Mouse (Mus musculus): ENCODE results near the gene Ppp1r14c. TPM values are rescaled to one million over a fixed set of nuclear protein-coding genes. Genes with fewer than 3 reads are reported as not detected.

Ppp1r14c gene
- not detected in 2 replicates for total RNA-seq (2014; rRNA removed)
- polyA plus RNA-seq (2012; rRNA removed) = not detected in 2 replicates

DNA sequence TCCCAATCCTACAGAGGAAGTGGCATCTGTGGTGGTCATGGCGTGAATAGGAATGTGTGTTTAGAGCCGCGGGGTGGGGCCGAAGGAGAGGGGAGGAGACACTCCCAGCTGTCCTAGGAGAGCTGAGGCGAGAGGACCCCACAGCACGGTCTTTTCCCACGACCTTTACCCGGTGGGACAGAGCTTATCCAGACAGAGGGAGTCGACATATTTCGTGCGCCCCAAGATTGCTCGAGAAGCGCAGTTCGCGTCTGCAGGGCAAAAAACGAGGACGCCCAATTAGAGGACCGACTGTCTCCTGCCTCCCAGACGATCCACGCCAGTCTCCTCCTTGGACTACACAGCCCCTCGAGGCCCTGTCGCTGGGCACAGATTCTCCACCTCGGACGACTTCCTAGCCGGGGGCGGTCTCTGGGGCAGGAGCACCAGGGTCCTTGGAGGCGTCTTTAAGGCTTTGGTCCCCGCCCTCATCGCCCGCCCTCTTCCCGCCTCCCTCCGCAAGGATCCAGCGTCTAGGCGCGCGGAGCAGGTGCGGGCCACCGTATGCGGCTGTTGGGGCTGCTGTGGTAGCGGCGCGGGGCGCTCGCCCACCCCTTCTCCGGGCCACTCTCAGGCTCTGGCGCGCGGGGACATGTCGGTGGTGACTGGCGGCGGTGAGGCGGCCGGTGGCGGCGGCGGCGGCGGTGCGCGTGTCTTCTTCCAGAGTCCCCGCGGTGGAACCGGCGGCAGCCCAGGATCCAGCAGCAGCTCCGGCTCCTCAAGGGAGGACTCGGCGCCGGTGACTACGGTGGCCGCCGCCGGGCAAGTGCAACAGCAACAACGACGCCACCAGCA, at the start of gene Ppp1r14c:
Gene Ppp1r14c (plus strand): TSS at position 22 of the 834 bp plus-strand sequence.
- H3K4me1 ChIP-seq (ENCODE audit: control insufficient read depth, insufficient read depth, low read length) = no peaks in the 10 kb centered on the region
- peak within 1 kb of the TSS; percentile 26; the same call in 1 of the 2 replicates for H3K4me3 ChIP-seq (ENCODE audit: insufficient read depth, low read depth, low read length)
- peaks cover 9% of the 10 kb centered on the region for H3K27me3 ChIP-seq (ENCODE audit: control insufficient read depth, insufficient read depth, low read length)
- H3K79me2 ChIP-seq (ENCODE audit: control insufficient read depth, insufficient read depth, low read length) = no peaks in the 10 kb centered on the region
- no peak within 1 kb of the TSS for H3K27ac ChIP-seq (replicated peaks; ENCODE audit: insufficient read depth, low read depth, low read length)
- no peak for TF ChIP-seq POLR2A (IDR thresholded peaks at IDR 0.05; ENCODE audit: extremely low read depth, insufficient read depth, low read length)
- no peak for TF ChIP-seq CTCF (IDR thresholded peaks at IDR 0.05; ENCODE audit: low read depth, low read length)
- 1% methylated on average over 74 of the region's 74 CpGs for WGBS
- H3K9ac ChIP-seq (ENCODE audit: low read depth, low read length) = no peak within 1 kb of the TSS
- no peaks in the 10 kb centered on the region for H3K36me3 ChIP-seq (ENCODE audit: control insufficient read depth, insufficient read depth, low read length)
- no peak for DNase-seq (ENCODE audit: extremely low read depth, low read depth, low spot score)

DNA sequence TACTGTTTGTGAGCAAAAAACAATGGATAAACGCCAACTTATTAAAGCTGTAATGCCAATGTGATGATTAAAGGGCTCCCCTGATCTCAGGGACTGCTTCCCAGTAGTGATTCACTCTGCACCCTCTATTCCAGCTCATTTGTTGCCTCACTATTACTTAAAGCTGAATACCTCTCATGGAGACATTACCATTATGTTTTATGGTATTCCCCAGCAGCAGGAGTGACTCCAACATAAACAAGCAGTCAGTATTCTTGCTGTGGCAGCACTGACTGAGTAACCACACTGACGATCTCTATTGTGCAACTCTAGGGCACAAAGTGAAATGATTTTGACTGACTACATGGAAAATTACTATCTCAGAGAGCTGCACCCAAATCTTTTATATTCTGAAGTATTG, 44.5 kb upstream of the Ppp1r14c start:
- no peak overlapping the region for H3K9ac ChIP-seq (ENCODE audit: low read depth, low read length)
- H3K4me1 ChIP-seq (ENCODE audit: control insufficient read depth, insufficient read depth, low read length) = no peaks in the 10 kb centered on the region
- no peak for TF ChIP-seq CTCF (IDR thresholded peaks at IDR 0.05; ENCODE audit: low read depth, low read length)
- TF ChIP-seq POLR2A (IDR thresholded peaks at IDR 0.05; ENCODE audit: extremely low read depth, insufficient read depth, low read length) = no peak
- no peaks in the 10 kb centered on the region for H3K27me3 ChIP-seq (ENCODE audit: control insufficient read depth, insufficient read depth, low read length)
- 79% methylated on average over 2 of the region's 2 CpGs for WGBS
- DNase-seq (ENCODE audit: extremely low read depth, low read depth, low spot score) = no peak
- H3K79me2 ChIP-seq (ENCODE audit: control insufficient read depth, insufficient read depth, low read length) = no peaks in the 10 kb centered on the region
- no peak overlapping the region for H3K4me3 ChIP-seq (ENCODE audit: insufficient read depth, low read depth, low read length)
- no peak overlapping the region for H3K27ac ChIP-seq (replicated peaks; ENCODE audit: insufficient read depth, low read depth, low read length)
- no peaks in the 10 kb centered on the region for H3K36me3 ChIP-seq (ENCODE audit: control insufficient read depth, insufficient read depth, low read length)

DNA sequence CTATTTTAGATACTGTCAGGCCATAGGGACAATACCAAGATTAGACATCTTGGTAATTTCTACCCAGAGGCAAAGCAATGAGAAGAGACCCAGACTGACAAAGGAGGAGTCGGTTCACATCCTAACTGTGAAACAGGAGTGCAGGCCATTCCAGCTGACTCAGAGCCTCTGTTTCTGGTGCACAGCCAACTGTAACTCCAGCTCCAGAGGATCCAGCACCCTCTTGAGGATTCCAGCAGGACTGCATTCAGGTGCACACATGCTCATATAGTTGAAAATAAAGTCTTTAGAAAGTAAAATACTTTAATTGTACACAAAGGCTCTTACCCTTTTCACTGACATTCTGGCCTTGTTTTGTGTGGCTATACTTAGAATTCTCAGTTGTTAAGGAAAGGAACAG, 40.4 kb upstream of the Ppp1r14c start:
- H3K27me3 ChIP-seq (ENCODE audit: control insufficient read depth, insufficient read depth, low read length) = no peaks in the 10 kb centered on the region
- no peaks in the 10 kb centered on the region for H3K79me2 ChIP-seq (ENCODE audit: control insufficient read depth, insufficient read depth, low read length)
- TF ChIP-seq CTCF (IDR thresholded peaks at IDR 0.05; ENCODE audit: low read depth, low read length) = peak; percentile 60
- no peak for TF ChIP-seq POLR2A (IDR thresholded peaks at IDR 0.05; ENCODE audit: extremely low read depth, insufficient read depth, low read length)
- no peak overlapping the region for H3K27ac ChIP-seq (replicated peaks; ENCODE audit: insufficient read depth, low read depth, low read length)
- H3K9ac ChIP-seq (ENCODE audit: low read depth, low read length) = no peak overlapping the region
- DNase-seq (ENCODE audit: extremely low read depth, low read depth, low spot score) = peak; percentile 40
- no peaks in the 10 kb centered on the region for H3K36me3 ChIP-seq (ENCODE audit: control insufficient read depth, insufficient read depth, low read length)
- 55% methylated on average over 1 of the region's 1 CpGs for WGBS
- no peak overlapping the region for H3K4me3 ChIP-seq (ENCODE audit: insufficient read depth, low read depth, low read length)
- no peaks in the 10 kb centered on the region for H3K4me1 ChIP-seq (ENCODE audit: control insufficient read depth, insufficient read depth, low read length)

DNA sequence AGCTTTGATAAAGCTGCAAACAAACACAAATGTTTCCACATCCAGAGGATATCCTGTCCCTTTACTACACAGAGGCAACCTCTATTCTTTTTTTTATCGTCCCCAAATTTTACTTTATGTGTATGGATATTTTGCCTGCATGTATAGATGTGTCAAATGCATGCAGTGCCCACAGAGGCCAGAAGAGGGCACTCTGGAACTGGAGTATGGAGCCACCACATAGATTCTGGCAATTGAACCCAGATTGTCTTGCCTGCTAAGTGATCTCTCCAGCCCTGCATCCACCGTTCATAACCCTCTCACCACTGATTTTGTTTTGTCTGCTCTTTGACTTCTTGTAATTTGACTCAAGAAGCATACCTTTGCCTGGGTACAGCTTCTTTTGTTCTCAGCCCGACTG, 33.0 kb upstream of the Ppp1r14c start:
- WGBS = 29% methylated on average over 3 of the region's 3 CpGs
- no peak overlapping the region for H3K9ac ChIP-seq (ENCODE audit: low read depth, low read length)
- H3K27me3 ChIP-seq (ENCODE audit: control insufficient read depth, insufficient read depth, low read length) = no peaks in the 10 kb centered on the region
- no peaks in the 10 kb centered on the region for H3K4me1 ChIP-seq (ENCODE audit: control insufficient read depth, insufficient read depth, low read length)
- no peak for TF ChIP-seq POLR2A (IDR thresholded peaks at IDR 0.05; ENCODE audit: extremely low read depth, insufficient read depth, low read length)
- TF ChIP-seq CTCF (IDR thresholded peaks at IDR 0.05; ENCODE audit: low read depth, low read length) = peak; percentile 74
- no peaks in the 10 kb centered on the region for H3K36me3 ChIP-seq (ENCODE audit: control insufficient read depth, insufficient read depth, low read length)
- H3K79me2 ChIP-seq (ENCODE audit: control insufficient read depth, insufficient read depth, low read length) = no peaks in the 10 kb centered on the region
- no peak overlapping the region for H3K4me3 ChIP-seq (ENCODE audit: insufficient read depth, low read depth, low read length)
- no peak overlapping the region for H3K27ac ChIP-seq (replicated peaks; ENCODE audit: insufficient read depth, low read depth, low read length)
- peak; percentile 45 for DNase-seq (ENCODE audit: extremely low read depth, low read depth, low spot score)

DNA sequence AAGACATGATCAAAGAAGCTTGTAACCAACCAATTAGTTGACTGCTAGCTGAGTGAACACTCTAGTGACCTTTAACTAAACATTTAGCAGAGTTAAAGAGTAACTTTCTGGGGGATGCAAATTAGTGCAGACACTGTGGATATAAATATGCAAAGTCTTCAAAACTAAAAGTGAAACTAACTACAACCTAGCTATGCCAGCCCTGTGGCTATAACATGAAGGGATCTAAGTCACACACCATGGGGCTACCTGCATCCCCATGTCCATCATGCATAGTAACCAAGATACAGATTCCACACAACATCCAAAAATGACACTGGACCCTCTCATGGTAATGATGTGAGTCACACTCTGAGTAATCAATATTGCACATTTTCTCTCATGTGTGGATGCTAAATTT, 31.3 kb upstream of the Ppp1r14c start:
- DNase-seq (ENCODE audit: extremely low read depth, low read depth, low spot score) = no peak
- H3K4me3 ChIP-seq (ENCODE audit: insufficient read depth, low read depth, low read length) = no peak overlapping the region
- H3K79me2 ChIP-seq (ENCODE audit: control insufficient read depth, insufficient read depth, low read length) = no peaks in the 10 kb centered on the region
- no peak for TF ChIP-seq CTCF (IDR thresholded peaks at IDR 0.05; ENCODE audit: low read depth, low read length)
- TF ChIP-seq POLR2A (IDR thresholded peaks at IDR 0.05; ENCODE audit: extremely low read depth, insufficient read depth, low read length) = no peak
- no peaks in the 10 kb centered on the region for H3K36me3 ChIP-seq (ENCODE audit: control insufficient read depth, insufficient read depth, low read length)
- H3K27ac ChIP-seq (replicated peaks; ENCODE audit: insufficient read depth, low read depth, low read length) = no peak overlapping the region
- no peaks in the 10 kb centered on the region for H3K4me1 ChIP-seq (ENCODE audit: control insufficient read depth, insufficient read depth, low read length)
- no peak overlapping the region for H3K9ac ChIP-seq (ENCODE audit: low read depth, low read length)
- no peaks in the 10 kb centered on the region for H3K27me3 ChIP-seq (ENCODE audit: control insufficient read depth, insufficient read depth, low read length)

DNA sequence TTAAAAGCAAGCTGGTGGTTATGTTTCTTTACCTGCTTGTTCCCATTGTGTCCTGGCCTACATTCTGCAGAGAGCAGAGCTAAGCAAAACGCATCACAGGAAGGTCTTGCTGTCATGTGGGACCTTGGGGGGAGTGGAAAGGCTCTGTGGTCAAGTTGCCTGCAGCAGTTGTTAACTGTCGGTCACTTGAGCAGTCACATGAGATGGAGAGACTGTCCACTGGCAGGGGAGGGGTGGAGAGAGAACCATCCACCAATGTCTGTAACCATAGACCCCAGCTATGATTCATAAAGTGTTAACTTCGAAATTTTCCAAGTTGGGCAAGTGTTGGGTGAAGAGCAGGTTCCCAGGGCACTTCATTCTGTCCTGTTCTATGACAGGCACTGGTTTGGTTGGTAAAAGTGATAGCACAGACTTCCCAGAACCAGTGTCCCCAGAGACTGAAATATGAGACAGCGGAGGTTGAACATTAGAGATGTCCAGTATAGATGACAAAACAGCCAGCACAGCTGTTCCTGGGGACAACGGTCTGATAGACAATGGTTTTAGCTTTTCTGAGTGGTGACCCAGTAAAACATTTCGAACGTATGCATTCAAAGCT, 29.0 kb upstream of the Ppp1r14c start:
- Histone ChIP-seq H3K79me2 (ENCODE audit: control insufficient read depth, insufficient read depth, low read length) (no peaks in the 10 kb centered on the region), H3K36me3 (ENCODE audit: control insufficient read depth, insufficient read depth, low read length) (no peaks in the 10 kb centered on the region), H3K9ac (ENCODE audit: low read depth, low read length) (no peak overlapping the region), H3K27ac (replicated peaks; ENCODE audit: insufficient read depth, low read depth, low read length) (no peak overlapping the region), H3K4me3 (ENCODE audit: insufficient read depth, low read depth, low read length) (no peak overlapping the region), H3K4me1 (ENCODE audit: control insufficient read depth, insufficient read depth, low read length) (no peaks in the 10 kb centered on the region), H3K27me3 (ENCODE audit: control insufficient read depth, insufficient read depth, low read length) (no peaks in the 10 kb centered on the region)
- WGBS = 70% methylated on average over 7 of the region's 7 CpGs
- DNase-seq (ENCODE audit: extremely low read depth, low read depth, low spot score) = no peak
- TF ChIP-seq CTCF (IDR thresholded peaks at IDR 0.05; ENCODE audit: low read depth, low read length) (no peak), POLR2A (IDR thresholded peaks at IDR 0.05; ENCODE audit: extremely low read depth, insufficient read depth, low read length) (no peak)

Data from liver, adult 2 months (tissue).